In the genomic region with DNA sequence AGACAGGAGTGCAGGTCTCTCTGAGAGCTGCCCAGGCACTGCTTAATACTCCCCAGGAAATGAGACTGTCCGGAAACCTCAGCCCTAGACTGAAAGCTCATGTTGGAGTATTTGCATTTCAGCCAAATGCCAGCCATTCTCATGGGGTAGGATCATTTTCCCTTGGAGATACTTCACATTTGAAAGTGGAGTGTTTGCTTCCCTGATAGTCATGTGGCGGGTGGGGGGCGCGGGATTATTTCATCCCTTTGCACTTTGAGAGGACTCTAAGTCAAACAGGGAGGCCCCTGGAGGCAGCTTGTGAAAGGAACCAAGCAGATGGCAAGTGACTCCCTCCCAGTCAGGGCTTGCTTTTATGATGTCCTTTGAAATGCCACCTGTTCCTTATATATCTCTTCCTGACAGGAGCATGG, we compare ENCODE assay signal across 12 mouse cellular contexts. TPM values are rescaled to one million over a fixed set of nuclear protein-coding genes. Genes with fewer than 3 reads are reported as not detected.
A peak's percentile ranks its signal among the peaks of the same experiment; 100 is the strongest.
DNase-seq lines count a peak whose midpoint lies in the region; ATAC-seq lines count a peak whose summit lies in the region.
"Had no signal": no experiment of that assay in that cellular context is flagged by ENCODE, and none has a peak within 500 bp of the region (broad histone marks: within the 10 kb centered on the region; RNA-seq: fewer than 3 reads in every experiment).

No protein-coding gene starts in this region.

- DNase-seq in cerebellum, postnatal 10 days = peak; percentile 19 to 30
- DNase-seq in cerebellum, adult 8-10 months = no peak
- peak; percentile 52 for DNase-seq in midbrain, embryonic 10.5 days (ENCODE audit: low spot score)
- DNase-seq in lung, adult 18-20 months = peak; percentile 41 to 62
- DNase-seq in urinary bladder, postnatal 10 days (ENCODE audit: low spot score) = no peak
- DNase-seq: adrenal gland, postnatal 14 days; kidney, adult 18-20 months had no signal

- 42% methylated on average over 4 of the region's 4 CpGs for WGBS in midbrain, embryonic 10.5 days
- WGBS in midbrain, embryonic 16.5 days = 18% methylated on average over 4 of the region's 4 CpGs
- WGBS in neural tube, embryonic 13.5 days = 5% methylated on average over 4 of the region's 4 CpGs

- H3K27me3 ChIP-seq in midbrain, embryonic 10.5 days (ENCODE audit: low read depth, poor library complexity, severe bottlenecking) = peaks cover 15% of the 10 kb centered on the region
- no peaks in the 10 kb centered on the region for H3K27me3 ChIP-seq in midbrain, embryonic 16.5 days (ENCODE audit: control insufficient read depth, insufficient read depth, low read depth, low read length)
- H3K27me3 ChIP-seq in neural tube, embryonic 13.5 days = no peaks in the 10 kb centered on the region
- H3K27me3 ChIP-seq: embryonic facial prominence, embryonic 12.5 days; limb, embryonic 15.5 days had no signal

- H3K36me3 ChIP-seq in midbrain, embryonic 10.5 days = peaks cover 33% of the 10 kb centered on the region
- peaks cover 11% of the 10 kb centered on the region for H3K36me3 ChIP-seq in midbrain, embryonic 16.5 days (ENCODE audit: control insufficient read depth, insufficient read depth, low read length)
- H3K36me3 ChIP-seq in neural tube, embryonic 13.5 days = peaks cover 23% of the 10 kb centered on the region

- H3K4me1 ChIP-seq in midbrain, embryonic 10.5 days = peaks cover 53% of the 10 kb centered on the region
- peaks cover 17% of the 10 kb centered on the region for H3K4me1 ChIP-seq in midbrain, embryonic 16.5 days (ENCODE audit: control insufficient read depth, insufficient read depth, low read length)
- peaks cover 28% of the 10 kb centered on the region for H3K4me1 ChIP-seq in neural tube, embryonic 13.5 days (replicated peaks)

- peak overlapping the region; percentile 74 for H3K27ac ChIP-seq in midbrain, embryonic 10.5 days (replicated peaks)
- H3K27ac ChIP-seq in midbrain, embryonic 16.5 days (ENCODE audit: low read length) = no peak overlapping the region
- H3K27ac ChIP-seq in neural tube, embryonic 13.5 days (replicated peaks) = 0 out of 2 replicates have a peak overlapping the region, but pooled peaks have one; percentile 13
- H3K27ac ChIP-seq: embryonic facial prominence, embryonic 12.5 days; limb, embryonic 15.5 days had no signal

- ATAC-seq in midbrain, embryonic 16.5 days = no peak
- 0 out of 2 replicates have a peak, but pooled peaks have one; percentile 25 for ATAC-seq in neural tube, embryonic 13.5 days (ENCODE audit: low read depth)
- ATAC-seq in frontal cortex, adult (ENCODE audit: low TSS enrichment) = no peak

- no peaks in the 10 kb centered on the region for H3K9me3 ChIP-seq in midbrain, embryonic 10.5 days (replicated peaks)
- no peaks in the 10 kb centered on the region for H3K9me3 ChIP-seq in midbrain, embryonic 16.5 days (replicated peaks; ENCODE audit: control insufficient read depth, low read length, poor library complexity, severe bottlenecking)
- no peaks in the 10 kb centered on the region for H3K9me3 ChIP-seq in neural tube, embryonic 13.5 days
- H3K9me3 ChIP-seq: embryonic facial prominence, embryonic 12.5 days; limb, embryonic 15.5 days had no signal

- no peak overlapping the region for H3K4me2 ChIP-seq in midbrain, embryonic 16.5 days (ENCODE audit: low read length)
- no peak overlapping the region for H3K4me2 ChIP-seq in neural tube, embryonic 13.5 days
- H3K4me2 ChIP-seq: embryonic facial prominence, embryonic 12.5 days; limb, embryonic 15.5 days had no signal

- no peak overlapping the region for H3K9ac ChIP-seq in midbrain, embryonic 16.5 days (ENCODE audit: low read depth, low read length)
- no peak overlapping the region for H3K9ac ChIP-seq in neural tube, embryonic 13.5 days
- H3K9ac ChIP-seq: embryonic facial prominence, embryonic 12.5 days; limb, embryonic 15.5 days had no signal

- peak overlapping the region; percentile 10 for H3K4me3 ChIP-seq in midbrain, embryonic 10.5 days
- H3K4me3 ChIP-seq in midbrain, embryonic 16.5 days (ENCODE audit: low read depth, low read length) = no peak overlapping the region
- no peak overlapping the region for H3K4me3 ChIP-seq in neural tube, embryonic 13.5 days
- H3K4me3 ChIP-seq: embryonic facial prominence, embryonic 12.5 days; limb, embryonic 15.5 days had no signal

RNA-seq across cellular contexts. Expression of a gene that starts 2.6 kb away (rescaled TPM):
- 34.6 and 40.8 TPM in 2 replicates for polyA plus RNA-seq in midbrain, embryonic 10.5 days (2016; fragmentation: Nextera tagmentation; extraction: Ambion mirVana)
- polyA plus RNA-seq in midbrain, embryonic 16.5 days (2015; fragmentation: Nextera tagmentation; extraction: Ambion mirVana) = 57.3 and 69.1 TPM in 2 replicates
- 56.1 and 57.6 TPM in 2 replicates for polyA plus RNA-seq in neural tube, embryonic 13.5 days (2015; fragmentation: Nextera tagmentation; extraction: Ambion mirVana)

RNA-seq across cellular contexts. Expression of a gene that starts 24.6 kb away (rescaled TPM):
- 34.5 and 36.2 TPM in 2 replicates for polyA plus RNA-seq in midbrain, embryonic 10.5 days (2016; fragmentation: Nextera tagmentation; extraction: Ambion mirVana)
- 44.9 and 45.2 TPM in 2 replicates for polyA plus RNA-seq in midbrain, embryonic 16.5 days (2015; fragmentation: Nextera tagmentation; extraction: Ambion mirVana)
- polyA plus RNA-seq in neural tube, embryonic 13.5 days (2015; fragmentation: Nextera tagmentation; extraction: Ambion mirVana) = 46.2 and 46.5 TPM in 2 replicates

RNA-seq across cellular contexts. Expression of a gene that starts 37.3 kb away (rescaled TPM):
- polyA plus RNA-seq in midbrain, embryonic 10.5 days (2016; fragmentation: Nextera tagmentation; extraction: Ambion mirVana) = 66.8 and 72.6 TPM in 2 replicates
- polyA plus RNA-seq in midbrain, embryonic 16.5 days (2015; fragmentation: Nextera tagmentation; extraction: Ambion mirVana) = 48.8 and 50.4 TPM in 2 replicates
- 47.0 and 53.4 TPM in 2 replicates for polyA plus RNA-seq in neural tube, embryonic 13.5 days (2015; fragmentation: Nextera tagmentation; extraction: Ambion mirVana)

Comparison
In these comparisons a context has a peak if more than half of its experiments do, and no peak if none do; other contexts are left out.
1. DNase-seq: peak in cerebellum, postnatal 10 days (2 of 2), midbrain, embryonic 10.5 days (single experiment) and lung, adult 18-20 months (2 of 2); none in cerebellum, adult 8-10 months (single experiment) and urinary bladder, postnatal 10 days (single experiment).